Mouse (Mus musculus): Measurements from ENCODE around the gene Ssr1. TPM values are rescaled to one million over a fixed set of nuclear protein-coding genes. Genes with fewer than 3 reads are reported as not detected.
A peak's percentile ranks its signal among the peaks of the same experiment; 100 is the strongest.

The Ssr1 gene
- total RNA-seq (2021) (10 to 100 TPM; 41.7 to 44.9 TPM), polyA plus RNA-seq (2012; rRNA removed) (10.0 and 17.2 TPM in 2 replicates)
- long read RNA-seq, full-length matches to known transcripts: 36 of 56 reads
- long read RNA-seq, partial matches to known transcripts: 0 of 56 reads
- long read RNA-seq, other reads (novel, unspliced or antisense): 20 of 56 reads

GRCm38 (mm10) chr13:37993704-37994404 is at the start of gene Ssr1:
Ssr1 (minus strand) TSS chr13:37994217.
- H3K4me3 ChIP-seq: peak within 1 kb of the TSS; percentile 94
- no peaks in the 10 kb centered on the region for H3K79me2 ChIP-seq (replicated peaks; ENCODE audit: control insufficient read depth, insufficient read depth, low read length)
- TF ChIP-seq EP300 (IDR thresholded peaks at IDR 0.05; ENCODE audit: insufficient read depth, low read depth, low read length) (no peak), POLR2A (IDR thresholded peaks at IDR 0.05; ENCODE audit: insufficient read depth, low read depth, low read length) (peak; percentile 81), CTCF (IDR thresholded peaks at IDR 0.05) (no peak; the same call in 1 of the 2 replicates)
- peak; percentile 97 to 98 for DNase-seq
- peak within 1 kb of the TSS; percentile 87 for H3K27ac ChIP-seq
- H3K4me1 ChIP-seq (ENCODE audit: control insufficient read depth, insufficient read depth, low read length): peaks cover 2% of the 10 kb centered on the region
- intact Hi-C loops (cut with DNase I): loop anchor here (1.0 kb wide), 1 partner anchor 43 kb away; the partner anchor contains the start of gene Cage1
- WGBS: under 1% methylated on average over 86 of the region's 89 CpGs
- no peaks in the 10 kb centered on the region for H3K27me3 ChIP-seq (ENCODE audit: control insufficient read depth, insufficient read depth, low read length)
- no peaks in the 10 kb centered on the region for H3K36me3 ChIP-seq (ENCODE audit: control insufficient read depth, insufficient read depth, low read length)
- peak within 1 kb of the TSS; percentile 96 for H3K9ac ChIP-seq (ENCODE audit: low read depth, low read length)

GRCm38 (mm10) chr13:38037811-38038210 is 43.8 kb upstream of the Ssr1 start:
- 22% methylated on average over 12 of the region's 12 CpGs for WGBS
- intact Hi-C loops (cut with DNase I): loop anchor here (1.0 to 5.0 kb wide), 2 partner anchors 44 to 606 kb away; partner anchors contain the start of gene Ssr1

GRCm38 (mm10) chr13:38037044-38037687 is 43.1 kb upstream of the Ssr1 start, which contains the start of gene Cage1:
Cage1 (minus strand) TSS chr13:38037069.
- TF ChIP-seq CTCF (IDR thresholded peaks at IDR 0.05) (peak; percentile 50), POLR2A (IDR thresholded peaks at IDR 0.05; ENCODE audit: insufficient read depth, low read depth, low read length) (peak; percentile 83), EP300 (IDR thresholded peaks at IDR 0.05; ENCODE audit: insufficient read depth, low read depth, low read length) (peak; percentile 83)
- intact Hi-C loops (cut with DNase I): loop anchor here (1.0 to 5.0 kb wide), 2 partner anchors 43 to 605 kb away; partner anchors contain the start of gene Ssr1
- peak; percentile 96 to 97 for DNase-seq
- Histone ChIP-seq H3K27ac (peak within 1 kb of the TSS; percentile 86), H3K36me3 (ENCODE audit: control insufficient read depth, insufficient read depth, low read length) (peaks cover 4% of the 10 kb centered on the region), H3K79me2 (replicated peaks; ENCODE audit: control insufficient read depth, insufficient read depth, low read length) (no peaks in the 10 kb centered on the region; the same call in 1 of the 2 replicates), H3K9ac (ENCODE audit: low read depth, low read length) (peak within 1 kb of the TSS; percentile 84), H3K4me1 (ENCODE audit: control insufficient read depth, insufficient read depth, low read length) (peaks cover 4% of the 10 kb centered on the region), H3K4me3 (peak within 1 kb of the TSS; percentile 91), H3K27me3 (ENCODE audit: control insufficient read depth, insufficient read depth, low read length) (no peaks in the 10 kb centered on the region)
- under 1% methylated on average over 47 of the region's 47 CpGs for WGBS

More at GRCm38 (mm10) chr13:38037811-38038210, 43.8 kb upstream of the Ssr1 start:
- H3K27me3 ChIP-seq (ENCODE audit: control insufficient read depth, insufficient read depth, low read length): no peaks in the 10 kb centered on the region
- peaks cover 4% of the 10 kb centered on the region for H3K4me1 ChIP-seq (ENCODE audit: control insufficient read depth, insufficient read depth, low read length)
- peak overlapping the region; percentile 84 for H3K9ac ChIP-seq (ENCODE audit: low read depth, low read length)
- no peaks in the 10 kb centered on the region; the same call in 1 of the 2 replicates for H3K79me2 ChIP-seq (replicated peaks; ENCODE audit: control insufficient read depth, insufficient read depth, low read length)
- H3K36me3 ChIP-seq (ENCODE audit: control insufficient read depth, insufficient read depth, low read length): peaks cover 4% of the 10 kb centered on the region
- peak overlapping the region; percentile 91 for H3K4me3 ChIP-seq
- TF ChIP-seq POLR2A (IDR thresholded peaks at IDR 0.05; ENCODE audit: insufficient read depth, low read depth, low read length) (no peak), EP300 (IDR thresholded peaks at IDR 0.05; ENCODE audit: insufficient read depth, low read depth, low read length) (no peak), CTCF (IDR thresholded peaks at IDR 0.05) (no peak)
- H3K27ac ChIP-seq: peak overlapping the region; percentile 86
- peak in 1 of 2 experiments; percentile 6 for DNase-seq

GRCm38 (mm10) chr13:38036343-38037043 is 42.5 kb upstream of the Ssr1 start, which contains the start of gene Riok1:
Riok1 (plus strand) TSS chr13:38036995.
- Histone ChIP-seq H3K36me3 (ENCODE audit: control insufficient read depth, insufficient read depth, low read length) (peaks cover 4% of the 10 kb centered on the region), H3K4me3 (peak within 1 kb of the TSS; percentile 91), H3K27me3 (ENCODE audit: control insufficient read depth, insufficient read depth, low read length) (no peaks in the 10 kb centered on the region), H3K4me1 (ENCODE audit: control insufficient read depth, insufficient read depth, low read length) (peaks cover 4% of the 10 kb centered on the region), H3K27ac (peak within 1 kb of the TSS; percentile 86), H3K9ac (ENCODE audit: low read depth, low read length) (peak within 1 kb of the TSS; percentile 84), H3K79me2 (replicated peaks; ENCODE audit: control insufficient read depth, insufficient read depth, low read length) (no peaks in the 10 kb centered on the region; the same call in 1 of the 2 replicates)
- TF ChIP-seq CTCF (IDR thresholded peaks at IDR 0.05) (no peak), POLR2A (IDR thresholded peaks at IDR 0.05; ENCODE audit: insufficient read depth, low read depth, low read length) (no peak), EP300 (IDR thresholded peaks at IDR 0.05; ENCODE audit: insufficient read depth, low read depth, low read length) (no peak)
- intact Hi-C loops (cut with DNase I): loop anchor here (1.0 to 5.0 kb wide), 2 partner anchors 42 to 604 kb away; partner anchors contain the start of gene Ssr1
- peak; percentile 3 to 21 for DNase-seq
- 5% methylated on average over 37 of the region's 37 CpGs for WGBS

- Histone ChIP-seq H3K36me3 (ENCODE audit: control insufficient read depth, insufficient read depth, low read length) (no peaks in the 10 kb centered on the region), H3K79me2 (replicated peaks; ENCODE audit: control insufficient read depth, insufficient read depth, low read length) (no peaks in the 10 kb centered on the region), H3K4me3 (no peak overlapping the region), H3K27me3 (ENCODE audit: control insufficient read depth, insufficient read depth, low read length) (no peaks in the 10 kb centered on the region), H3K4me1 (ENCODE audit: control insufficient read depth, insufficient read depth, low read length) (no peaks in the 10 kb centered on the region), H3K9ac (ENCODE audit: low read depth, low read length) (no peak overlapping the region), H3K27ac (no peak overlapping the region)
- intact Hi-C loops (cut with DNase I): no loop called here
- no peak for DNase-seq
- TF ChIP-seq POLR2A (IDR thresholded peaks at IDR 0.05; ENCODE audit: insufficient read depth, low read depth, low read length): no peak
- TF ChIP-seq EP300 (IDR thresholded peaks at IDR 0.05; ENCODE audit: insufficient read depth, low read depth, low read length): no peak
- WGBS: 50% methylated on average over 4 of the region's 4 CpGs
These were observed 34.4 kb upstream of the Ssr1 start for GRCm38 (mm10) chr13:38028407-38028806.

Measured in heart, adult 2 months (tissue).